Mouse (Mus musculus) liver, embryonic 14.5 days (tissue): Measurements from ENCODE around the gene Tmie. TPM values are rescaled to one million over a fixed set of nuclear protein-coding genes. Genes with fewer than 3 reads are reported as not detected.

Experiments used
- ATAC-seq: fragments of 200-750 bp; cut with Nextera tagmentation; 2 replicates; pipeline ENCODE4 v1.8.0; 2017; ENCODE audit warnings: moderate number of reproducible peaks, mild to moderate bottlenecking, moderate library complexity; ENCODE audit not compliant: insufficient read depth
- DNase-seq, 3 experiments: peaks; one replicate each; pipeline ENCODE4 v3.0.0-alpha.2; 2012 to 2013; ENCODE audit warnings: low read depth in 3 of 3, low spot score in 3 of 3
- H3K27ac ChIP-seq: fragments of 300-500 bp; sonication (generic); 2 replicates; pipeline ENCODE4 v1.5.1; 2014; ENCODE audit warnings: moderate library complexity, mild to moderate bottlenecking, control low read depth, inconsistent platforms
- H3K27me3 ChIP-seq: fragments of 300-500 bp; sonication (generic); 2 replicates; pipeline ENCODE4 v1.6.1; 2014; ENCODE audit warnings: mild to moderate bottlenecking, low read length, moderate library complexity; ENCODE audit not compliant: control insufficient read depth, insufficient read depth
- H3K36me3 ChIP-seq: fragments of 300-500 bp; sonication (generic); replicated peaks from 2 replicates; pipeline ENCODE4 v1.6.1; 2014; ENCODE audit warnings: low read depth; ENCODE audit not compliant: control insufficient read depth, insufficient read depth
- H3K4me1 ChIP-seq, 2 experiments: fragments of 200-500 bp in 1 of 2; fragments of 300-500 bp in 1 of 2; sonication (generic) in 1 of 2; replicated peaks; 2 replicates each; pipeline ENCODE4 v1.6.1; 2012 to 2014; ENCODE audit warnings: antibody characterized with exemption in 1 of 2, inconsistent platforms in 1 of 2, low read length in 1 of 2; ENCODE audit not compliant: control insufficient read depth in 2 of 2, insufficient read depth in 2 of 2
- H3K4me2 ChIP-seq: fragments of 300-500 bp; sonication (generic); 2 replicates; pipeline ENCODE4 v1.6.1; 2014; ENCODE audit warnings: low read depth, mild to moderate bottlenecking, control low read depth, moderate library complexity
- H3K4me3 ChIP-seq, 2 experiments: fragments of 200-500 bp in 1 of 2; fragments of 300-500 bp in 1 of 2; sonication (generic) in 1 of 2; 2 replicates each; pipeline ENCODE4 v1.5.1; 2012 to 2014; ENCODE audit warnings: low read depth in 2 of 2, low read length in 2 of 2, mild to moderate bottlenecking in 2 of 2, control low read depth in 1 of 2, inconsistent platforms in 1 of 2, moderate library complexity in 1 of 2; ENCODE audit not compliant: insufficient read depth in 1 of 2
- H3K9ac ChIP-seq: fragments of 300-500 bp; sonication (generic); replicated peaks from 2 replicates; pipeline ENCODE4 v1.6.1; 2014; ENCODE audit warnings: mild to moderate bottlenecking, control low read depth, moderate library complexity
- H3K9me3 ChIP-seq: fragments of 300-500 bp; sonication (generic); 2 replicates; pipeline ENCODE4 v1.6.1; 2016; ENCODE audit warnings: low read length, mixed read lengths; ENCODE audit not compliant: control insufficient read depth
- CTCF ChIP-seq: IDR thresholded peaks from 2 replicates; pipeline ENCODE4 v1.5.1; 2016; ENCODE audit warnings: antibody characterized with exemption, low read depth, control low read depth
- EP300 ChIP-seq: IDR thresholded peaks from 2 replicates; pipeline ENCODE4 v1.6.1; 2016; ENCODE audit warnings: antibody characterized with exemption, low read depth
- WGBS: fragments of 180-500 bp; shearing (Covaris S2); extraction: QIAGEN DNeasy Blood & Tissue Kit; methylation state at CpG from one replicate; pipeline ENCODE4 v1.1.7; 2014; ENCODE audit not compliant: insufficient replicate concordance; 5-methylcytosine and 5-hydroxymethylcytosine counted together
- polyA plus RNA-seq, 2 experiments: library from polyadenylated mRNA; depleted of rRNA in 1 of 2; stranded (reverse) in 1 of 2; unstranded in 1 of 2; fragments of >200 nt; fragmentation: Nextera tagmentation in 1 of 2; extraction: Ambion mirVana in 1 of 2; gene quantifications; 2 replicates each; pipeline versions ENCODE4 v1.2.1 to v1.2.3; 2012 to 2014

Gene Tmie
- polyA plus RNA-seq, 2 experiments, result 0.94 to 0.97 TPM

GRCm38 (mm10) chr9:110877888-110878287, 2.0 kb downstream of the Tmie start:
- TF ChIP-seq CTCF, result no peak
- TF ChIP-seq EP300, result no peak
- no peak overlapping the region for H3K4me2 ChIP-seq

GRCm38 (mm10) chr9:110877353-110877752, 2.6 kb downstream of the Tmie start:
- WGBS, result 50% methylated on average over 1 of the region's 1 CpGs
- H3K9ac ChIP-seq, result no peak overlapping the region
- H3K36me3 ChIP-seq, result no peaks in the 10 kb centered on the region
- no peaks in the 10 kb centered on the region for H3K9me3 ChIP-seq
- peaks cover 35% of the 10 kb centered on the region for H3K27me3 ChIP-seq
- no peak overlapping the region for H3K27ac ChIP-seq
- TF ChIP-seq CTCF, result no peak
- TF ChIP-seq EP300, result no peak
- DNase-seq, result no peak
- H3K4me3 ChIP-seq, result no peak overlapping the region
- ATAC-seq, result no peak
- H3K4me2 ChIP-seq, result no peak overlapping the region
- H3K4me1 ChIP-seq, result peaks cover 0 to 7% of the 10 kb centered on the region in 2 experiments; a peak in 1 of 4 replicates

More at GRCm38 (mm10) chr9:110877888-110878287, 2.0 kb downstream of the Tmie start:
- H3K27me3 ChIP-seq, result peaks cover 35% of the 10 kb centered on the region
- H3K9me3 ChIP-seq, result no peaks in the 10 kb centered on the region
- H3K4me1 ChIP-seq, result peaks cover 0 to 7% of the 10 kb centered on the region in 2 experiments; a peak in 1 of 4 replicates
- no peaks in the 10 kb centered on the region for H3K36me3 ChIP-seq
- WGBS, result 55% methylated on average over 5 of the region's 5 CpGs
- H3K27ac ChIP-seq, result no peak overlapping the region
- no peak overlapping the region for H3K4me3 ChIP-seq
- H3K9ac ChIP-seq, result no peak overlapping the region
- ATAC-seq (peak; percentile 24; the same call in 1 of the 2 replicates), DNase-seq (no peak)

GRCm38 (mm10) chr9:110875288-110875695, 4.6 kb downstream of the Tmie start:
- H3K4me2 ChIP-seq, result no peak overlapping the region
- no peak for TF ChIP-seq EP300
- 43% methylated on average over 4 of the region's 6 CpGs for WGBS
- H3K36me3 ChIP-seq, result no peaks in the 10 kb centered on the region
- no peak overlapping the region for H3K27ac ChIP-seq
- H3K4me1 ChIP-seq, result peaks cover 0 to 7% of the 10 kb centered on the region in 2 experiments; a peak in 1 of 4 replicates
- DNase-seq (no peak), ATAC-seq (peak; percentile 62)
- no peak overlapping the region for H3K4me3 ChIP-seq
- H3K27me3 ChIP-seq, result peaks cover 28% of the 10 kb centered on the region
- no peaks in the 10 kb centered on the region for H3K9me3 ChIP-seq
- H3K9ac ChIP-seq, result no peak overlapping the region

GRCm38 (mm10) chr9:110874660-110875191, 5.2 kb downstream of the Tmie start:
- no peak overlapping the region for H3K27ac ChIP-seq
- no peak overlapping the region for H3K4me2 ChIP-seq
- no peak overlapping the region for H3K4me3 ChIP-seq
- no peak for DNase-seq
- no peaks in the 10 kb centered on the region for H3K36me3 ChIP-seq
- peaks cover 0 to 7% of the 10 kb centered on the region in 2 experiments; a peak in 1 of 4 replicates for H3K4me1 ChIP-seq
- 23% methylated on average over 3 of the region's 3 CpGs for WGBS
- TF ChIP-seq CTCF (no peak), EP300 (no peak)
- peaks cover 22% of the 10 kb centered on the region for H3K27me3 ChIP-seq
- H3K9me3 ChIP-seq, result no peaks in the 10 kb centered on the region
- no peak for ATAC-seq
- no peak overlapping the region for H3K9ac ChIP-seq

- H3K9ac ChIP-seq, result no peak overlapping the region
- ATAC-seq (no peak), DNase-seq (no peak)
- 13% methylated on average over 40 of the region's 40 CpGs for WGBS
- no peaks in the 10 kb centered on the region for H3K9me3 ChIP-seq
- TF ChIP-seq EP300 (no peak), CTCF (no peak)
- H3K27ac ChIP-seq, result no peak overlapping the region
- H3K27me3 ChIP-seq, result peaks cover 14% of the 10 kb centered on the region
- no peaks in the 10 kb centered on the region for H3K36me3 ChIP-seq
- H3K4me3 ChIP-seq, result no peak overlapping the region
- peaks cover 0 to 7% of the 10 kb centered on the region in 2 experiments; a peak in 1 of 4 replicates for H3K4me1 ChIP-seq
- no peak overlapping the region; the same call in 1 of the 2 replicates for H3K4me2 ChIP-seq
Observed at GRCm38 (mm10) chr9:110873681-110874659, 5.9 kb downstream of the Tmie start.
